Mouse (Mus musculus) small intestine, adult 2 months (tissue): ENCODE measurements around the gene Cd8b1. TPM values are rescaled to one million over a fixed set of nuclear protein-coding genes. Genes with fewer than 3 reads are reported as not detected.
"Not testable (repeated sequence)": the region's sequence is repeated elsewhere in the genome, so short reads cannot be mapped to it uniquely, and the experiment has no call there.

Experiments used
- H3K27ac ChIP-seq: fragments of 200-500 bp; 2 replicates; pipeline ENCODE4 v1.5.1; 2012; ENCODE audit warnings: low read depth, low read length, control low read depth, inconsistent platforms; ENCODE audit not compliant: insufficient read depth
- H3K27me3 ChIP-seq: fragments of 200-500 bp; 2 replicates; pipeline ENCODE4 v1.6.1; 2012; ENCODE audit warnings: mild to moderate bottlenecking, moderate library complexity, low read length, inconsistent platforms; ENCODE audit not compliant: control insufficient read depth, insufficient read depth
- H3K36me3 ChIP-seq: fragments of 200-500 bp; 2 replicates; pipeline ENCODE4 v1.6.1; 2012; ENCODE audit warnings: mild to moderate bottlenecking, low read length, control low read depth, inconsistent platforms; ENCODE audit not compliant: control insufficient read depth, insufficient read depth
- H3K4me1 ChIP-seq: fragments of 200-500 bp; 2 replicates; pipeline ENCODE4 v1.6.1; 2012; ENCODE audit warnings: low read length, inconsistent platforms, mixed read lengths; ENCODE audit not compliant: control insufficient read depth, insufficient read depth, insufficient read length
- H3K4me3 ChIP-seq: fragments of 200-500 bp; 2 replicates; pipeline ENCODE4 v1.5.1; 2012; ENCODE audit warnings: low read depth, mild to moderate bottlenecking, control low read depth, inconsistent platforms, low read length, moderate library complexity
- CTCF ChIP-seq: fragments of 200-500 bp; IDR thresholded peaks from 2 replicates; pipeline ENCODE4 v1.5.1; 2012; ENCODE audit warnings: low read depth, mild to moderate bottlenecking, control low read depth, inconsistent platforms, low read length, moderate library complexity, mixed read lengths; ENCODE audit not compliant: insufficient replicate concordance, insufficient read length; ENCODE audit errors: extremely low read depth
- POLR2A ChIP-seq: fragments of 200-500 bp; IDR thresholded peaks from 2 replicates; pipeline ENCODE4 v1.6.1; 2012; ENCODE audit warnings: low read depth, mild to moderate bottlenecking, control low read depth, inconsistent platforms, low read length, moderate library complexity
- WGBS: fragments of 180-500 bp; shearing (Covaris S2); methylation state at CpG from one replicate; pipeline ENCODE4 v1.1.7; 2018; 5-methylcytosine and 5-hydroxymethylcytosine counted together
- polyA plus RNA-seq: library from polyadenylated mRNA; depleted of rRNA; stranded (reverse); fragments of >200 nt; gene quantifications from 2 replicates; pipeline ENCODE4 v1.2.3, GENCODE M21; 2012

The Cd8b1 gene
- polyA plus RNA-seq, 1 experiment, result 1.9 TPM

DNA sequence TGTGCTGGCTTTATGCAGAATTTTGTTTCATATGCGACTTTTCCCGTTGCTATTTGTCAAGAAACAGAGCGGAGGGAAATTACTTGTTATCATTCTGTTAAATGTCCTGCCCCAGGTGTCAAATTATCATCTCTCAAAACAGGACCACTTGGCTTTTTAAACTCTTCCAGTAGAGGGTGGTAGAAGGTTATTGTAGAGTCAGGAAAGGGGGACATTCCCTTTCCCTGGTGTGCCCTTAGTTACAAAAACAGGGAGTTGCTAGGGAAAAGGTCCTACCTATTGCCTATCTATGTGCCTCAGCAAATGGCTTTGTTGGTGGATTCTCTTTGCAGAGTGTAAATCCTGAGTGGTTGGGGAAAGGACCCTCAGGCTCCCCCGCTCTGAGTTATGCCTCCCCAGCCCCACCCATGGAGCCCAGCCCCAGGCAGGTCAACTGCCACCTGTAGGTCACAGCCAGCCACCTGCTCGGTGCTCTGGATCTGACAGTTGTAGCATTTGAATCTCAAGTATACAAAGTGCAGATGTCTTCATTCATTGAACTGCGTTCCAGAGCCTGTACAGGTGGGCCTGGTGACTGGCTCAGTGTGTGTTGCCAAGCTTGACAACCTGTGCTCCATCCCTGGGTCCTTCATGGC lies 20.4 kb upstream of the Cd8b1 start:
- WGBS, result 49% methylated on average over 6 of the region's 6 CpGs
- TF ChIP-seq CTCF (no peak), POLR2A (no peak)
- no peak overlapping the region for H3K4me3 ChIP-seq
- H3K27ac ChIP-seq, result no peak overlapping the region
- H3K36me3 ChIP-seq, result no peaks in the 10 kb centered on the region
- no peaks in the 10 kb centered on the region for H3K4me1 ChIP-seq
- H3K27me3 ChIP-seq, result no peaks in the 10 kb centered on the region

DNA sequence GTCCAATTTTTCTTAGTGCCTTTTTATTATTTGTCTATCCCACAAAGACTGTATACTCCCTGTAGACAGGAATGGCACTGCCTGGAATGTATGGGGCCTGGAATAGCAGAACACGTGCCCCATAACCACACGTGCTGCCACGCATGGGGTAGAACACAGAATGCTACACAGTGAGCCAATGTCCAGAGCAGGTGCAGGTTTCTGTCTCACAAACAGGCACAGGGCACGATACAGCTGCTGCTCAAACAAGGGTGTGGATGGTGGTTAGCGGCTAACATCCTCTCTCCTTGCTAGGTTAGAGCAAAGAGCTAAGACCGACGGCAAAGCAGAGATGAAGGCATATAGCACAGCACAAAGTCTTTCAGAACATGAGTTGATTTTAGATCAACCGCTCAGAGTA lies 15.1 kb upstream of the Cd8b1 start:
- no peaks in the 10 kb centered on the region for H3K27me3 ChIP-seq
- no peaks in the 10 kb centered on the region for H3K36me3 ChIP-seq
- H3K27ac ChIP-seq, result no peak overlapping the region
- 70% methylated on average over 8 of the region's 8 CpGs for WGBS
- TF ChIP-seq CTCF (no peak), POLR2A (no peak)
- H3K4me3 ChIP-seq, result no peak overlapping the region
- no peaks in the 10 kb centered on the region for H3K4me1 ChIP-seq

DNA sequence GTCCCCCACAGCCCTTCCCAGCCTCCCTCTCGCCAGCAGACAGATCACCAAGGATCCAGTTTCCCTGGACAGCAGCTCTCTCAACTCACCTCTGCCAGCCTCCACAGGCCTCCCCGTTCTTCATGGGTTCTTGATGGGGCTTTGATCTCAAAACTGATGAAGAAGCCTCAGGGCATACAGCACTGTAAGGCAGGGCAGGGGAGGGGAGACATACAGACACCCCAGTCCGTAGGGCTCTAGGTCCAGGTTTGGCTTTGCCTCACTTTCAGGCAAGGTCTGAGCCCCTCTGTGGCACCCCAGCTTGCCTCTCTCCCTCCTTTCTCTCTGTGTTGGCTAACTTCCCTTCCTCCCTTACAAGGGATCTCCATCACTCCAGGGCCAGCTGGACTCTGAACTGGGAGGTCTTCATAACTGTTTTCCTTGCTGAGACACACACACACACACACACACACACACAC lies 733 bp upstream of the Cd8b1 start, which contains the start of gene Smyd1:
Smyd1 (minus strand) TSS at position 408 of the 458 bp plus-strand sequence.
- Histone ChIP-seq H3K27me3 (no peaks in the 10 kb centered on the region), H3K27ac (no peak within 1 kb of the TSS), H3K4me1 (no peaks in the 10 kb centered on the region), H3K4me3 (no peak within 1 kb of the TSS), H3K36me3 (no peaks in the 10 kb centered on the region)
- TF ChIP-seq POLR2A (no peak), CTCF (no peak)
- WGBS, result 78% methylated on average over 3 of the region's 3 CpGs

DNA sequence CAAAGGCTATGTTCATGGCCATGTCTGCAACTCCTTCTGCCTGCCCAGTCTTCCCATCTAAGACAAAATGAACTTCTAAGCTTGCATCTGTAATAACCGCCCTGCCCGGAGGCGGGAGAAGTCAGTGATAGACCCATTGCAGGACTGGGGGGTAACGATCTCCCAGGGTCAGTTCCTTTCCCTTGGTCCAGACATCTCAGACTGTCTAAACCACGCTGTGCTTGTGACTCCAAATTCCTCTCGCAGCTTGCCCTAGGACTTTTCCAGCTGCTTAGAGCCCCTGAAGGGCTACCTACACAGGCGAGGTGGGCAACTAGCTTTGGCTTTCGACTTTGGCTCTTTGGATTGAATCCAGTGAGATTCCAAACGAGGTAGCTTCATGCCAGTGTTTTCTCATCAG lies 2.2 kb downstream of the Cd8b1 start:
- WGBS, result 80% methylated on average over 9 of the region's 9 CpGs
- Histone ChIP-seq H3K36me3 (no peaks in the 10 kb centered on the region), H3K27me3 (no peaks in the 10 kb centered on the region), H3K27ac (no peak overlapping the region), H3K4me3 (no peak overlapping the region), H3K4me1 (no peaks in the 10 kb centered on the region)
- TF ChIP-seq CTCF (no peak), POLR2A (no peak)

DNA sequence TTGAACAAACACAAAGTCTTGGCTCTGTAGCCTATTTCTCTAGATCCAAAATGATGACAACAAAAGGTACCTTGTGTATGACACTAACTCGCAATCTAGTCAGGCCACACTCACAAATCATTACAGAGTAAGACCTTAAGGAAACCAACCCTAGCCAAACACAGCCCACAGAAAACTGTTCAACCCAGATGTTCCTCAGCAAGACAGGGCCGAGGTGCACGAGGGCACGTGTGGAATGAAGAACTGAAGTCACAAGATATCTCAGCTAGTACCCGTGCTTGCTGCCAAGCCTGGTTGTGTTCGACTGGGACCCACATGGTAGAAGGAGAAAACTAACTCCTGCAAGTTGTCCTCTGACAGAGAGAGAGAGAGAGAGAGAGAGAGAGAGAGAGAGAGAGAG lies 7.3 kb downstream of the Cd8b1 start:
- no peaks in the 10 kb centered on the region for H3K36me3 ChIP-seq
- no peak overlapping the region for H3K27ac ChIP-seq
- no peaks in the 10 kb centered on the region for H3K27me3 ChIP-seq
- no peaks in the 10 kb centered on the region for H3K4me1 ChIP-seq
- WGBS, result 74% methylated on average over 6 of the region's 6 CpGs
- no peak overlapping the region for H3K4me3 ChIP-seq
- TF ChIP-seq CTCF (no peak), POLR2A (no peak)

DNA sequence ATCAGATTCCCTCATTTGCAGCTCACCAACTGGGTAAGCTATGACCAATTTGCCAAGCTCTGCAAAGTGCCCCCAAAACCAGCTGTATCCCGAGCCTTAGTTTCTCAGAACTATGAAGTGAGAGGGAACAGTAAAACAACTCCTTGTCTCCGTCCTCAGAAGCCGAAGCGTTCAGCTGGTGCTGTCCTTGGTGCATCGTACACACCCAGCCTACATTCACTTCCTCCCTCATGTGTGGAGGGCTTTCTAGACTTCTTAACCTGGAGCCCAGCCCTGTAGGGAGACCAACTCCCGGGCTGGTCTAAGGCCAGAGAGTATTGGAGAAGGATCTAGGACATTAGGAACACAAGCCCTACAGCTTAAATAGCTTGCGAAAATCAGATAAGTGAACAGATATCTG lies 7.9 kb downstream of the Cd8b1 start:
- no peak overlapping the region for H3K4me3 ChIP-seq
- WGBS, result 70% methylated on average over 7 of the region's 7 CpGs
- H3K4me1 ChIP-seq, result no peaks in the 10 kb centered on the region
- no peaks in the 10 kb centered on the region for H3K27me3 ChIP-seq
- H3K36me3 ChIP-seq, result no peaks in the 10 kb centered on the region
- no peak overlapping the region for H3K27ac ChIP-seq
- TF ChIP-seq POLR2A (no peak), CTCF (no peak)

DNA sequence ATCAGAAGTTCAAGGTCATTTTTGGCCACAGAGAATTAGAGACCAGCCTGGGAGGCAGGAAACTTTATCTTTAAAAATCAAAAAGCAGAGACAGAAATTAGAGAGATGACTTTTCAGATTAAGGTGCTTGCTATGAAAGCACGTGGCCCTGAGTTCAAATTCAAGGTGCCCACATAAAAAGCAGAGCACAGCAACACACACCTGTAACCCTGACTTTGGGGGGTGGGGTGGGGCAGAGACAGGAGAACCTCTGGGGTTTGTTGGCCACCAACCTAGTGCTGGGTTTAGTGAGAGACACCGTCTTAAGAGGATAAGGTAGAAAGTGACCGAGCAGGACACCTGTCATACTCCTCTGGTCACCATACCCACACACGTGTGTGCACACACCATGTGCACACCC lies 8.9 kb downstream of the Cd8b1 start:
- not testable (repeated sequence) for H3K27me3 ChIP-seq, H3K27ac ChIP-seq, H3K4me3 ChIP-seq, H3K4me1 ChIP-seq, H3K36me3 ChIP-seq
- 75% methylated on average over 2 of the region's 4 CpGs for WGBS

DNA sequence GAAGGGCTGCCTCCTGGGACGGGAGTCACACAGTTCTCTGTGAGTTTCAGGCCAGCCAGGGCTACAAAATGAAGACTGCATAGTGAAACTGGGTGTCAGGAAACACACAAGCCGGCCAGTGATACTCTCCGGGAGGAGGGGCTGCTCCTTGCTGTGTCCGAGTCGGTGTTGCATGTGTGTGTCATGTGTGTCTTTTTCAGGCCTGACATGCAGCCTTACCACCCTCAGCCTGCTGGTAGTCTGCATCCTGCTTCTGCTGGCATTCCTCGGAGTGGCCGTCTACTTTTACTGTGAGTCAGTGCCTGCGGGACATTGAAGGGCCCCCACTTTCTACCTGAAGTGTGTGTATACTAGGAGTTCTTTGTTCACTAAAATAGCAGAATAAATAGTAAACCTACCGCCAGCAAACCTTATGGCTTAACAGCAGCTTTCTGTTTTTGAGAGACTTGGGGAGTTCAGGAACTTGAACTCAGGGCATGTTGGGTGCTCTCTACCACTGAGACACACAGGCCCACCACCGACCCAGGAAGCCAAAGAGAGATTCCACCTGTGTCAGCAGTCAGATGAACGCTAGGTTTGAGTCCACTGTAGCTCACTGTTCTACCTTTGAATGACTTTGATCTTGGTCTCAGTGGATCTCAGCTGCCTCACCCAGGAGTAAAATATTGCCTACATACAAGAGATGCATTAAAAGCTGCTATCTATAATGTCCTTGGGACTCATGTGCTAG lies 9.8 kb downstream of the Cd8b1 start:
- WGBS, result 78% methylated on average over 11 of the region's 11 CpGs
- Histone ChIP-seq H3K27ac (no peak overlapping the region), H3K4me1 (no peaks in the 10 kb centered on the region), H3K36me3 (no peaks in the 10 kb centered on the region), H3K4me3 (no peak overlapping the region), H3K27me3 (no peaks in the 10 kb centered on the region)
- TF ChIP-seq POLR2A (no peak), CTCF (no peak)
